Mouse (Mus musculus): ENCODE results near the gene Cst7. TPM values are rescaled to one million over a fixed set of nuclear protein-coding genes. Genes with fewer than 3 reads are reported as not detected.

Cst7 gene
- polyA plus RNA-seq, 1 experiment from 2014 or later: 0.20 TPM

GRCm38 (mm10) chr2:150600263-150600662, 30.0 kb downstream of the Cst7 start:
- Histone ChIP-seq H3K27me3 (ENCODE audit: insufficient read depth, low read length) (no peaks in the 10 kb centered on the region), H3K9ac (ENCODE audit: low read depth, low read length) (no peak overlapping the region), H3K36me3 (ENCODE audit: insufficient read depth, low read length) (no peaks in the 10 kb centered on the region), H3K4me2 (ENCODE audit: low read length) (no peak overlapping the region), H3K27ac (no peak overlapping the region), H3K9me3 (replicated peaks; ENCODE audit: low read length) (no peaks in the 10 kb centered on the region), H3K4me3 (replicated peaks; ENCODE audit: low read depth, low read length) (no peak overlapping the region), H3K4me1 (replicated peaks; ENCODE audit: insufficient read depth, low read length) (no peaks in the 10 kb centered on the region)
- 98% methylated on average over 2 of the region's 2 CpGs for WGBS
- TF ChIP-seq CTCF (IDR thresholded peaks at IDR 0.05; ENCODE audit: low read depth): no peak
- ATAC-seq (replicated peaks; ENCODE audit: low FRiP score, low read depth): no peak
- no peak for DNase-seq (ENCODE audit: low spot score)

GRCm38 (mm10) chr2:150602166-150602565, 32.0 kb downstream of the Cst7 start:
- Histone ChIP-seq H3K27ac (no peak overlapping the region), H3K9me3 (replicated peaks; ENCODE audit: low read length) (no peaks in the 10 kb centered on the region), H3K27me3 (ENCODE audit: insufficient read depth, low read length) (no peaks in the 10 kb centered on the region), H3K4me1 (replicated peaks; ENCODE audit: insufficient read depth, low read length) (0 out of 2 replicates have a peak, but pooled peaks cover 1% of the 10 kb centered on the region), H3K4me2 (ENCODE audit: low read length) (no peak overlapping the region), H3K36me3 (ENCODE audit: insufficient read depth, low read length) (no peaks in the 10 kb centered on the region), H3K4me3 (replicated peaks; ENCODE audit: low read depth, low read length) (no peak overlapping the region), H3K9ac (ENCODE audit: low read depth, low read length) (no peak overlapping the region)
- no peak for TF ChIP-seq CTCF (IDR thresholded peaks at IDR 0.05; ENCODE audit: low read depth)
- no peak for DNase-seq (ENCODE audit: low spot score)
- 86% methylated on average over 2 of the region's 2 CpGs for WGBS
- ATAC-seq (replicated peaks; ENCODE audit: low FRiP score, low read depth): no peak

GRCm38 (mm10) chr2:150604802-150605201, 34.6 kb downstream of the Cst7 start:
- 82% methylated on average over 2 of the region's 2 CpGs for WGBS
- ATAC-seq (replicated peaks; ENCODE audit: low FRiP score, low read depth): no peak
- DNase-seq (ENCODE audit: low spot score): no peak

GRCm38 (mm10) chr2:150607086-150607485, 36.9 kb downstream of the Cst7 start:
- Histone ChIP-seq H3K27me3 (ENCODE audit: insufficient read depth, low read length) (no peaks in the 10 kb centered on the region), H3K9ac (ENCODE audit: low read depth, low read length) (no peak overlapping the region), H3K9me3 (replicated peaks; ENCODE audit: low read length) (no peaks in the 10 kb centered on the region), H3K4me2 (ENCODE audit: low read length) (peak overlapping the region; percentile 75; the same call in 1 of the 2 replicates), H3K4me3 (replicated peaks; ENCODE audit: low read depth, low read length) (no peak overlapping the region), H3K27ac (no peak overlapping the region), H3K36me3 (ENCODE audit: insufficient read depth, low read length) (no peaks in the 10 kb centered on the region), H3K4me1 (replicated peaks; ENCODE audit: insufficient read depth, low read length) (0 out of 2 replicates have a peak, but pooled peaks cover 6% of the 10 kb centered on the region)
- 63% methylated on average over 1 of the region's 1 CpGs for WGBS
- TF ChIP-seq CTCF (IDR thresholded peaks at IDR 0.05; ENCODE audit: low read depth): no peak
- ATAC-seq (replicated peaks; ENCODE audit: low FRiP score, low read depth): no peak
- no peak for DNase-seq (ENCODE audit: low spot score)

More at GRCm38 (mm10) chr2:150604802-150605201, 34.6 kb downstream of the Cst7 start:
- Histone ChIP-seq H3K9ac (ENCODE audit: low read depth, low read length) (no peak overlapping the region), H3K9me3 (replicated peaks; ENCODE audit: low read length) (no peaks in the 10 kb centered on the region), H3K4me2 (ENCODE audit: low read length) (no peak overlapping the region), H3K27me3 (ENCODE audit: insufficient read depth, low read length) (no peaks in the 10 kb centered on the region), H3K4me1 (replicated peaks; ENCODE audit: insufficient read depth, low read length) (0 out of 2 replicates have a peak, but pooled peaks cover 6% of the 10 kb centered on the region), H3K27ac (no peak overlapping the region), H3K36me3 (ENCODE audit: insufficient read depth, low read length) (no peaks in the 10 kb centered on the region), H3K4me3 (replicated peaks; ENCODE audit: low read depth, low read length) (no peak overlapping the region)
- TF ChIP-seq CTCF (IDR thresholded peaks at IDR 0.05; ENCODE audit: low read depth): no peak

- peak; percentile 46 for TF ChIP-seq CTCF (IDR thresholded peaks at IDR 0.05; ENCODE audit: low read depth)
- Histone ChIP-seq H3K36me3 (ENCODE audit: insufficient read depth, low read length) (no peaks in the 10 kb centered on the region), H3K4me2 (ENCODE audit: low read length) (peak within 1 kb of the TSS; percentile 75), H3K27ac (peak within 1 kb of the TSS; percentile 20), H3K9me3 (replicated peaks; ENCODE audit: low read length) (no peaks in the 10 kb centered on the region), H3K4me3 (replicated peaks; ENCODE audit: low read depth, low read length) (peak within 1 kb of the TSS; percentile 87), H3K9ac (ENCODE audit: low read depth, low read length) (peak within 1 kb of the TSS; percentile 80), H3K4me1 (replicated peaks; ENCODE audit: insufficient read depth, low read length) (0 out of 2 replicates have a peak, but pooled peaks cover 6% of the 10 kb centered on the region), H3K27me3 (ENCODE audit: insufficient read depth, low read length) (no peaks in the 10 kb centered on the region)
- ATAC-seq (replicated peaks; ENCODE audit: low FRiP score, low read depth) (peak; percentile 97), DNase-seq (ENCODE audit: low spot score) (peak; percentile 98)
- under 1% methylated on average over 42 of the region's 42 CpGs for WGBS
Observed at GRCm38 (mm10) chr2:150608087-150608799, 38.0 kb downstream of the Cst7 start, which contains the start of gene Apmap. Gene Apmap, minus strand, starts transcription at chr2:150608567.

- Histone ChIP-seq H3K4me3 (replicated peaks; ENCODE audit: low read depth, low read length) (peak overlapping the region; percentile 87), H3K4me1 (replicated peaks; ENCODE audit: insufficient read depth, low read length) (0 out of 2 replicates have a peak, but pooled peaks cover 6% of the 10 kb centered on the region), H3K27me3 (ENCODE audit: insufficient read depth, low read length) (no peaks in the 10 kb centered on the region), H3K9me3 (replicated peaks; ENCODE audit: low read length) (no peaks in the 10 kb centered on the region), H3K36me3 (ENCODE audit: insufficient read depth, low read length) (no peaks in the 10 kb centered on the region), H3K4me2 (ENCODE audit: low read length) (peak overlapping the region; percentile 75), H3K9ac (ENCODE audit: low read depth, low read length) (peak overlapping the region; percentile 80; the same call in 1 of the 2 replicates), H3K27ac (peak overlapping the region; percentile 20; the same call in 1 of the 2 replicates)
- DNase-seq (ENCODE audit: low spot score): peak; percentile 89
- WGBS: 1% methylated on average over 10 of the region's 10 CpGs
- TF ChIP-seq CTCF (IDR thresholded peaks at IDR 0.05; ENCODE audit: low read depth): peak; percentile 97
- ATAC-seq (replicated peaks; ENCODE audit: low FRiP score, low read depth): peak; percentile 30; the same call in 1 of the 2 replicates
Observed at GRCm38 (mm10) chr2:150608872-150609560, 38.8 kb downstream of the Cst7 start.
